Mouse (Mus musculus) adrenal gland, adult (tissue): ENCODE measurements around the gene Ppara.
"Not testable (repeated sequence)": the region's sequence is repeated elsewhere in the genome, so short reads cannot be mapped to it uniquely, and the experiment has no call there.

Experiments
- DNase-seq, 2 experiments: peaks; one replicate each; pipeline ENCODE4 v3.0.0; 2022 to 2023; ENCODE audit warnings: low spot score in 1 of 2; ENCODE audit not compliant: inconsistent age in 2 of 2

Gene Ppara

GRCm38 (mm10) chr15:85754033-85754650 lies 19.4 kb downstream of the Ppara start:
- peak in 1 of 2 experiments; percentile 47 for DNase-seq

DNA sequence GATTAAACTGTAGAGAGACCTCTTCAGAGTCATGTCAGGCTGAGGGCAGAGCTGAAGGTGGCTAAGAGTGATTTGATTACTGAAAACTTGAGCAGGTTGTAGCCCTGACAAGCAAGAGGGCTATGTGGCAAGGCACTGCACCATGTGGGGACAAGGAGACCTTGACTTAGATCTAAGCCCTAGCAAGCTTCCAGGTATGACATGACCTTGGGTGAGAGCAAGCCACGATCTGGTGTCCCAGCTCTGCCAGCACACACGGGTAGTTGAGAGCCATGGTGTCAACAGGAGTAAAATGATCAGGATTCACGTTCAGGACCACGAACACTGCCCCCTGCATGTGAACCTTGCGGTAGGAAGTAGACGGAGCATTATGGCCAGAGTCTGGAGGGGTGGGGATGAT lies 20.4 kb downstream of the Ppara start:
- DNase-seq, result no peak

DNA sequence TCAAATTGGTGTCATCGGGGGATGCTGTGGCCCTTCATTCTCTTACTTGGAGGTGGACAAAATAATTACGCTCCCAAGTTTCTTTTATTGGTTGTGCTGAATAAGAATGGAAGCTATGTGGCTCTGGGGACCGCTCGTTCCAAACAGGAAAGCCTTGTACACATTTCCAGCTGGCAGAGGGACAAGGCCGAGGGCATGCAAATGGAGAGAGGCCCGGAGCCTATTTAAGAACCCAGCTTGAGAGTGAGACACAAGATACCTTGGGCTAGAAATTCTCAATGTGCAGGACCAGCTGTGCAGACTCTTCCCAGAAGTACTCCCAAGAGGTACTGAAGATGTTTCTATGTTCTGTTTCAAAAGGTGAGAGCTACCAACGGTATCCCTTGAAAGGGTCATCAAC lies 21.8 kb downstream of the Ppara start:
- DNase-seq, result peak in 1 of 2 experiments; percentile 66

DNA sequence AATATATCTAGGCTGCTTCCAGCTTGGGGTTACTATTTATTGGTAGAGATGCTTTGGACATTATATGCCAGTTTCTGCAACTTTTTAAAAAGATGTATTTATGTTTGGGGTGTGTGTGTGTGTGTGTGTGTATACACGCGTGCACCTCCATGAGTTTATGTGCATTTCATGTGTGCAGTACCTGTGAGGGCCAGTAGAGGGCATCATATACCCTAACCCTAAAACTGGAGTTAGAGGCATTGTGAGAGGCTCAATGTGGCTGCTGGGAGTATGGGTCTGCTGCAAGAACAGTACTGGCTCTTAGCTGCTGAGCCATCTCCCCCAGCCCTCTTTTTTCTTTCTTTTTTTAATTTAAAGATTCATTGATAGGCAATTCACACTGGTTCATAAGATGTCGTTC lies 23.0 kb downstream of the Ppara start:
- no peak for DNase-seq

DNA sequence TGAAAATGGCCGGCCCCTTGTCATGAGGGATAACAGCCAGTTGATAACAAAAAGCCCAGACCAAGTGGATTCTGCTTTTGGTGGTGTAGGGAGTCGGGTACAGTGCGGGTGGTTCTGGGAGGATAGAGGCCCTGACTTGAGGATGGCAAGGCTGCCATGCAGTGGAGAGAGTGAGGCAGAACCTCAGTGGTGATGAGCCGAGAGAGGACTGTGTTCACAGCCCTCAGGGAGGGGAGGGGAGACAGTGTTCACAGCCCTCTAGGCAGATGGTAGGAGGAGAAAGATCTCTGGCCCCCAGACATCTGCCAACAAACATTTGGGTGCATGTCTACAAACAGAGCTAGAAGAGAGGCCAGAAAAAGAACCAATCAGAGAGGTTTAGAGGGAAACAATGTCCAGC lies 28.0 kb downstream of the Ppara start:
- no peak for DNase-seq

GRCm38 (mm10) chr15:85765022-85765421 lies 30.2 kb downstream of the Ppara start:
- DNase-seq, result no peak

- DNase-seq, result no peak
Observed at GRCm38 (mm10) chr15:85766677-85767076, 31.9 kb downstream of the Ppara start.

- no peak for DNase-seq
Observed at GRCm38 (mm10) chr15:85768991-85769390, 34.2 kb downstream of the Ppara start.

GRCm38 (mm10) chr15:85771306-85772121 lies 36.7 kb downstream of the Ppara start:
- DNase-seq, result peak in 1 of 2 experiments; percentile 56

DNA sequence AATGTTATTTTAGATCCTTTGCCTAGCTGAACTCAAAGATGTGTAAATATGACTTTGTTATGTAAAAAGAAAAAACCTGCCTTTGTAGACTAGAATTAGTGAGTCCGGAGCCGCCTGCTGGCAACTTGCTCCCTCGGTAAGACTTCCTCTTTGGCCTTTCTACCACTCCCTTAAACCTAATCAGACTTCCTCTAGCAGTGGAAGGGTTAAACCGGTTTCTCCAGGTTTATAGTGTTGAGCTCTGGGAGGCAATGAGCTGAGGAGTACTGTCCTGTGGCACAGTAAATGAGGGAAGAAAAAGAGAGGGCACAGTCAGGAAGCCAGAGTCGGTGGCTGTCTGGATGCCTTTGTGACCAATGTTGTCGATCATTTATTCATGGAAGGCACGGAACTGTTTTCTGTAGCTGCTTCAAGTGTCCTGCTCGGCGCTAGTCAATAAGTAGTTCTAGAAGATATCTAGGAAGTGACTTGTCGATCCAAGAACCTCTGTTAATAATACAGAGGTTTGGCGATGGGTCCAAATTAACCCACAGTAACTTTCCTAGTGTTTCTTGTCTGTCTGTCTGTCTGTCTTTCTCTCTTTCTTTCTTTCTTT lies 37.5 kb downstream of the Ppara start:
- peak in 1 of 2 experiments; percentile 33 for DNase-seq

- DNase-seq, result no peak
Observed at GRCm38 (mm10) chr15:85774419-85774818, 39.6 kb downstream of the Ppara start.

GRCm38 (mm10) chr15:85775001-85775400 lies 40.2 kb downstream of the Ppara start:
- DNase-seq, result no peak

GRCm38 (mm10) chr15:85776241-85776640 lies 41.5 kb downstream of the Ppara start:
- no peak for DNase-seq

DNA sequence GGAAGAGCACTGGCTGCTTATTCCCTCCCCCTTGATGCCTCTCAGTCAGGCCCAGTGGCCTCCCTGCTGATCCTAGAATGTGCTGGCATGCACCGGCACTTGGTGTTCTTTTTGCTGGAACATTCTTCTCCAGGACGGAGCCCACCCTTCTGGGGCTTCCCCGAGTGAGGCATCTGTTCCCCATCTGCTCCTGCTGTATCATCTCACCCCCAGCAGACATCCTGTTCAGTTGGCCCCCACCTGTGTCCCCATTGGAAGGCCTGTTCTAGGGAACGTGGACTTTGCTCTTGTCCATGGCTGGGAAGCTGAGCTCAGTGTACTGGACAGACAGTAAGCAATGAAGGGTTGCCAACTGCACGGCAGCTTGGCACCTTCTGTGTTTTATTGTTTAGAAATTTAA lies 42.0 kb downstream of the Ppara start:
- DNase-seq, result no peak

DNA sequence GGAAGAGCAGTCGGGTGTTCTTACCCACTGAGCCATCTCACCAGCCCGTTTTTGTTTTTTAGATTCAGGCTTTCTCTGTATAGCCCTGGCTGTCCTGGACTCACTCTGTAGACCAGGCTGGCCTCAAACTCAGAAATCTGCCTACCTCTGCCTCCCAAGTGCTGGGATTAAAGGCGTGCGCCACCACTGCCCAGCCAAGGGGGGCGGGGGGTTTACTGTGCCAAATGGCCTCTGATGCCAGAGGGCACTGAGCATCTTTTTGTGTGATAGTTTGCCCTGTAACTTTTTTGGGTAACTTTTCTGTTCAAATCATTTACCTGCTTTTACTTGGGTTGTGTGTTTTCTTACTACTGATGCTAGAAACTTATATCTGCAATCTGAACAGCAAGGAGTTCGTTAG lies 44.1 kb downstream of the Ppara start:
- not testable (repeated sequence) for DNase-seq

- DNase-seq, result no peak
Observed at GRCm38 (mm10) chr15:85783146-85783545, 48.4 kb downstream of the Ppara start.

GRCm38 (mm10) chr15:85784341-85784740 lies 49.6 kb downstream of the Ppara start:
- no peak for DNase-seq

- no peak for DNase-seq
Observed at GRCm38 (mm10) chr15:85786711-85787110, 51.9 kb downstream of the Ppara start.

DNA sequence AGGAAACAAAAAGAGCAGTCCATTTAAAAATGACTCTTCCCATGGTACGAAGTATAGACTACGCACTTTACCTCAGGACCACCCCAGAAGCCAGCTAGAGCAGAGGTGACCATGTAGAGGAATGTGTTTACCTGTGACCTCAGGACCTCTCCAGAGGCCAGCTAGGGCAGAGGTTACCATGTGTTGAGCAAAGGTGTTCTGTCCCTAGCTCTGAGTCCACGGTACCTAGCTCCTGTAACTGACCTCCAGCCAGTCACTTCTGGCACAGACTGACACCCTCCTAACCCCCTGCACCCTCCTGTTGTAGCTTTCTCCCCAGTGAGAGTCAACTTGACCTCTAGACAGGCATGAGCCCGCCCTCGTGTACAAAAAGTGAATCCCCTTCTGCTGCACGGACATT lies 52.7 kb downstream of the Ppara start:
- no peak for DNase-seq

GRCm38 (mm10) chr15:85788051-85788450 lies 53.3 kb downstream of the Ppara start:
- DNase-seq, result no peak

- DNase-seq, result no peak
Observed at GRCm38 (mm10) chr15:85788633-85789032, 53.9 kb downstream of the Ppara start.

- DNase-seq, result no peak
Observed at GRCm38 (mm10) chr15:85791449-85791848, 56.7 kb downstream of the Ppara start.
